Mouse (Mus musculus): Measurements from ENCODE around the gene Rita1.

DNA sequence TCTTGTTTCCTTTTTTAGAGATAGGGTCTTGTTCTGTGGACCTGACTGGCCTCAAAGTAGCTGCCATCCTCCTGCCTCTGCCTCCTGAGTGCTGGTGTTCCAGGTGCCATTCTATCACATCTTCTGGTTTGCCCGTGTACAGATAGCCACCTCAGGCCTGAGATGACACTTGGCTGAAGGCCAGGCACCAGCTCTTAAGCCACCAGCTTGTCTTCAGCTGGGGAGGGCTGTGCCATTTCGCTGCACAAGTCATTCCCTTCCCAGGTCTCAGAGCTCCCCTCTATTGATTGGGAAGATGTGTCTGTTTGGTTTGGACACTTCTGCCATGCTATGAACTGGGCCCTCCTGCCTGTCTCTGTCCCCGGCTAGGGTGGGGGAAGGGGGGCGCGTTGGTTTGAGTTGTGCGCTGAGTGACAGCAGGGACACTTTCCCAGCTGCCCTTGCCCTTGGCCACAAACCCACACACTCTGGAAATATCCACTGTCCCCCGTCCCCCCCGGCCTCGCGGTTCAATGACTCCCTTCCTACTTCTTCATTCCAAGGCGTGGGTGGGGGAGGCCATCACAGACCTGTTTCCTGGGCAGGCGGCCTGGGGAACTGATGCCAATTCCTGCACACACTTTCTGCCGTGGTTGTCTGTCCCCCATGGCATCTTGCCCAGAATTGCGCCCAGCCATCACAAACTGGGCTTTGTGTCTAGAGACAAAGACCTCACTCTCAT, 31.1 kb upstream of the Rita1 start:
- TF ChIP-seq POLR2A (IDR thresholded peaks at IDR 0.05; ENCODE audit: extremely low read depth, insufficient read depth, low read length) (no peak), CTCF (IDR thresholded peaks at IDR 0.05; ENCODE audit: extremely low read depth, insufficient read depth, low read length) (no peak)
